Mouse (Mus musculus): Measurements from ENCODE around the gene Gm10251. TPM values are rescaled to one million over a fixed set of nuclear protein-coding genes. Genes with fewer than 3 reads are reported as not detected.
"Not testable (repeated sequence)": the region's sequence is repeated elsewhere in the genome, so short reads cannot be mapped to it uniquely, and the experiment has no call there.

The Gm10251 gene
- not detected in 2 replicates for total RNA-seq (2014; rRNA removed)
- not detected in 2 replicates for polyA plus RNA-seq (2012; rRNA removed)

DNA sequence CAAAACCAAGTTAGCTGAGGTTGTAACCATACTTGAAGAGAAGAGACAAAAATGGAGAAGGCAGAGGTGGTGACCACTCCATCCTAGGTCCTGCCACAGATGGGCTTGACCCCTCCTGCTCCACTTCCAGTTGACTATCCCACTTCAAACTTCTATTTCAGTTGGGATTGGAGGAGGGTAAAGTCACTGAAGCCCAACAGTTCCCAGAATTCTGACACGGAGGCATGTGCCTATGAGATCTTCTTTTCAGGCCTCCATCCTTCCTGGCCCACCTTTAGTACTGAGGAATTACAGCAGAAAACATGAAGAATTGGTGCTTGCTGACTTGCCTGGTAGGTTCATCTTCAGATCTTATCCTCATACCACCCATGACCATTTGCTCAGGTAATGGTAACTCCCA, at the start of gene Gm10251:
Gm10251 (minus strand) TSS at position 101 of the 400 bp plus-strand sequence.
- H3K4me3 ChIP-seq (ENCODE audit: insufficient read depth, low read depth, low read length); H3K4me1 ChIP-seq (ENCODE audit: control insufficient read depth, insufficient read depth, low read length); H3K27ac ChIP-seq (replicated peaks; ENCODE audit: insufficient read depth, low read depth, low read length); DNase-seq (ENCODE audit: extremely low read depth, low read depth, low spot score); H3K27me3 ChIP-seq (ENCODE audit: control insufficient read depth, insufficient read depth, low read length); H3K36me3 ChIP-seq (ENCODE audit: control insufficient read depth, insufficient read depth, low read length); H3K79me2 ChIP-seq (ENCODE audit: control insufficient read depth, insufficient read depth, low read length); H3K9ac ChIP-seq (ENCODE audit: low read depth, low read length): not testable (repeated sequence)
- WGBS: no CpG with 5 or more reads among the region's 1 CpGs

DNA sequence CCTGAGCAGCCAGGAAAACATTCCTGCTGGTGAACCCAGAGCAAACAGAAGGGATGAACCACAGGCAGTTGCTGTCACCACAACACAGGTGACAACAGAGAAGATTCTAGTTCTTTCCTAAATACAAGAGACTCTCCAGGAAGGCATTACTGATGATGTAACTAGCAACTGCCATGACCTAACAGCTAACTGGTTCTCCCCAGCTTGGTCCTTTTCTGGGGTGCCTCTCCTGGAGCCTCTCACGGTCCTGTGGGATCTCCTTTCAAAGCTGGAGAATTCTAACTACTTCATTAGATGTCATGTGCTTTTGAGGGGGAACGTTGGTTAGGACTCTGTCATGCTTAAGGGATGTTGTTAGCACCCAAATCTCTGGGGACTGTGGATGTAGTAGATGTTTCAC, 36.2 kb upstream of the Gm10251 start, which contains the start of gene Gm8050:
Gm8050 (minus strand) TSS at position 101 of the 400 bp plus-strand sequence.
- WGBS: no CpG with 5 or more reads among the region's 2 CpGs
- H3K27ac ChIP-seq (replicated peaks; ENCODE audit: insufficient read depth, low read depth, low read length); DNase-seq (ENCODE audit: extremely low read depth, low read depth, low spot score); H3K36me3 ChIP-seq (ENCODE audit: control insufficient read depth, insufficient read depth, low read length); H3K4me1 ChIP-seq (ENCODE audit: control insufficient read depth, insufficient read depth, low read length); H3K79me2 ChIP-seq (ENCODE audit: control insufficient read depth, insufficient read depth, low read length); H3K9ac ChIP-seq (ENCODE audit: low read depth, low read length); H3K27me3 ChIP-seq (ENCODE audit: control insufficient read depth, insufficient read depth, low read length); H3K4me3 ChIP-seq (ENCODE audit: insufficient read depth, low read depth, low read length): not testable (repeated sequence)

DNA sequence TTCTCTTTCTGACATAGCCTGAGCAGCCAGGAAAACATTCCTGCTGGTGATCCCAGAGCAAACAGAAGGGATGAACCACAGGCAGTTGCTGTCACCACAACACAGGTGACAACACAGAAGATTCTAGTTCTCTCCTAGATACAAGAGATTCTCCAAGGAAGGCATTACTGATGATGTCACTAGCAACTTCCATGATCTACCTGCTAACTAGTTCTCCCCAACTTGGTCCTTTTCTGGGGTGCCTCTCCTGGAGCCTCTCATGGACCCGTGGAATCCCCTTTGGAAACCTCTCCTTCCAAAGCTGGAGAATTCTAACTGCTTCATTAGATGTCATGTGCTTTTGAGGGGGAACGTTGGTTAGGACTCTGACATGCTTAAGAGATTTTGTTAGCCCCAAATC, 61.7 kb downstream of the Gm10251 start, which contains the start of gene Gm3460:
Gm3460 (minus strand) TSS at position 101 of the 400 bp plus-strand sequence.
- DNase-seq (ENCODE audit: extremely low read depth, low read depth, low spot score); H3K9ac ChIP-seq (ENCODE audit: low read depth, low read length); H3K27me3 ChIP-seq (ENCODE audit: control insufficient read depth, insufficient read depth, low read length); H3K36me3 ChIP-seq (ENCODE audit: control insufficient read depth, insufficient read depth, low read length); H3K79me2 ChIP-seq (ENCODE audit: control insufficient read depth, insufficient read depth, low read length); H3K4me1 ChIP-seq (ENCODE audit: control insufficient read depth, insufficient read depth, low read length); H3K27ac ChIP-seq (replicated peaks; ENCODE audit: insufficient read depth, low read depth, low read length); H3K4me3 ChIP-seq (ENCODE audit: insufficient read depth, low read depth, low read length): not testable (repeated sequence)
- 79% methylated on average over 1 of the region's 2 CpGs for WGBS

DNA sequence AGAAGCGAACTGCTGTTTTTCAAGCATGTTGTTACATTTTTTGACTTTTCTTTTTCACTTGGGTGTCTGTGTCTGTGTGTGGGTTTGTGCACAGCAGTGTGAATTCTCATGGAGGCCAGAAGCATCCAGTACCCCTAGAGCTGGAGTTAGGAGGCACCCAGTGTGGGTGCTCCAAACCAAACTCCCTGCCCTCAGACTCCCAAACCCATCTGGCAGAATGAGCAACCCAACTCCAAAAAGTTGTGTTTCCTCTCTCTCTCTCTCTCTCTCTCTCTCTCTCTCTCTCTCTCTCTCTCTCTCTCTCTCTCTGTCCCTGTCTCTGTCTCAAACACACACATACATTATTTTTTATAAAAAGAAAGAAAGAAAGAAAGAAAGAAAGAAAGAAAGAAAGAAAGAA, 77.5 kb downstream of the Gm10251 start:
- not testable (repeated sequence) for H3K79me2 ChIP-seq (ENCODE audit: control insufficient read depth, insufficient read depth, low read length); H3K27me3 ChIP-seq (ENCODE audit: control insufficient read depth, insufficient read depth, low read length); H3K36me3 ChIP-seq (ENCODE audit: control insufficient read depth, insufficient read depth, low read length); DNase-seq (ENCODE audit: extremely low read depth, low read depth, low spot score); H3K4me1 ChIP-seq (ENCODE audit: control insufficient read depth, insufficient read depth, low read length); H3K27ac ChIP-seq (replicated peaks; ENCODE audit: insufficient read depth, low read depth, low read length); H3K4me3 ChIP-seq (ENCODE audit: insufficient read depth, low read depth, low read length); H3K9ac ChIP-seq (ENCODE audit: low read depth, low read length)
- WGBS: no CpG with 5 or more reads among the region's 1 CpGs

DNA sequence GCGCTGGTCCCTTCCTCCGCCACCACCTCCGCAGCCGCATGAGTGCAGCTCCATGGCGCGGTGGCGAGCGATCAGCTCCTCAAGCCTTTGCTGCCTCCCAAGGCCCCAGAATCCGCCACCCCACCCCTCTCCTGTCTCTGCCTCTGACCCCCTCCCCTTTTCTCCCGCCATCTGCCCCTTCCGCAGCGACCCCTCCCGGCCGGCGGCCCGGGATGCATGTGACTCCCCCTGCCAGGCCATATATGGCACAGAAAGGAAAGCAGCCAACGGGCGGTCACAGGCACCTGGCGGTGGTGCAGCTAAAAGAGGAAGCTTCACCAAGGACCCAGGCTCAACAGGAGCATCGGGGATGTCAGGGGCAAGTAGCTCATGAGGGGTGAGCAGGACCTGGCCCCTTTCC, 79.0 kb downstream of the Gm10251 start:
- not testable (repeated sequence) for H3K79me2 ChIP-seq (ENCODE audit: control insufficient read depth, insufficient read depth, low read length); H3K36me3 ChIP-seq (ENCODE audit: control insufficient read depth, insufficient read depth, low read length); H3K27ac ChIP-seq (replicated peaks; ENCODE audit: insufficient read depth, low read depth, low read length); DNase-seq (ENCODE audit: extremely low read depth, low read depth, low spot score); H3K27me3 ChIP-seq (ENCODE audit: control insufficient read depth, insufficient read depth, low read length); H3K4me3 ChIP-seq (ENCODE audit: insufficient read depth, low read depth, low read length); H3K9ac ChIP-seq (ENCODE audit: low read depth, low read length); H3K4me1 ChIP-seq (ENCODE audit: control insufficient read depth, insufficient read depth, low read length)
- 3% methylated on average over 20 of the region's 20 CpGs for WGBS

DNA sequence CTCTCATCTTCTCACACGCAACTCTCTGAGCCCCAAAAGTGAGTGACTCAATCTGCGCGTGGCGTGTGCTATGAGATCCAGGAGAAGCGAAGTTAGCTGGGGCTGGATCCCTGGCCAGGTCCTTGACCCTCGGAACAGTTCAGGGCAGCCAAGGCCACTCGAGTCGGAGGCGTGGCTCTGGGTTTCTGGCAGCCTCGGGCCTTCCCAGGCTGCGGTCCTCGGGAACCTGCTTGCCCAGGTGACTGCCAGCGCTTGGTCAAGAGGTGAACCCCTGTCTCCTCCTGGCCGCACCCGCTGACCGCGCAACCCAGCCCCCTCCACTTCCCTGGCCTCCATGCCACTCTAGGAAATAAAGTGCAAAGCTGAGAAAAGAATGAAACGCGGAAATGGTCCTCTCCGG, 79.4 kb downstream of the Gm10251 start:
- 5% methylated on average over 20 of the region's 20 CpGs for WGBS
- not testable (repeated sequence) for H3K36me3 ChIP-seq (ENCODE audit: control insufficient read depth, insufficient read depth, low read length); H3K9ac ChIP-seq (ENCODE audit: low read depth, low read length); H3K27ac ChIP-seq (replicated peaks; ENCODE audit: insufficient read depth, low read depth, low read length); H3K79me2 ChIP-seq (ENCODE audit: control insufficient read depth, insufficient read depth, low read length); H3K4me3 ChIP-seq (ENCODE audit: insufficient read depth, low read depth, low read length); H3K4me1 ChIP-seq (ENCODE audit: control insufficient read depth, insufficient read depth, low read length); H3K27me3 ChIP-seq (ENCODE audit: control insufficient read depth, insufficient read depth, low read length)
- DNase-seq (ENCODE audit: extremely low read depth, low read depth, low spot score): peak; percentile 8

DNA sequence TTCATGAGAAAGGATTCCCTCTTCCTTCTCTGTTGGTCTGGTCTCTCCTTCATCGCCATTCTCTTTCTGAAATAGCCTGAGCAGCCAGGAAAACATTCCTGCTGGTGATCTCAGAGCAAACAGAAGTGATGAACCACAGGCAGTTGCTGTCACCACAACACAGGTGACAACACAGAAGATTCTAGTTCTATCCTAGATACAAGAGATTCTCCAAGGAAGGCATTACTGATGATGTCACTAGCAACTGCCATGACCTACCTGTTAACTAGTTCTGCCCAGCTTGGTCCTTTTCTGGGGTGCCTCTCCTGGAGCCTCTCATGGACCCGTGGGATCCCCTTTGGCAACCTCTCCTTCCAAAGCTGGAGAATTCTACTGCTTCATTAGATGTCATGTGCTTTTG, 93.5 kb downstream of the Gm10251 start, which contains the start of gene Gm3629:
Gm3629 (minus strand) TSS at position 101 of the 400 bp plus-strand sequence.
- H3K27me3 ChIP-seq (ENCODE audit: control insufficient read depth, insufficient read depth, low read length); H3K36me3 ChIP-seq (ENCODE audit: control insufficient read depth, insufficient read depth, low read length); H3K4me3 ChIP-seq (ENCODE audit: insufficient read depth, low read depth, low read length); H3K4me1 ChIP-seq (ENCODE audit: control insufficient read depth, insufficient read depth, low read length); H3K79me2 ChIP-seq (ENCODE audit: control insufficient read depth, insufficient read depth, low read length); H3K9ac ChIP-seq (ENCODE audit: low read depth, low read length); DNase-seq (ENCODE audit: extremely low read depth, low read depth, low spot score); H3K27ac ChIP-seq (replicated peaks; ENCODE audit: insufficient read depth, low read depth, low read length): not testable (repeated sequence)
- 18% methylated on average over 1 of the region's 2 CpGs for WGBS

Other genes with a start within 250 kb of the Gm10251 start
- not detected in 2 replicates for gene Gm3594, start 239.6 kb downstream of the Gm10251 start, total RNA-seq (2014; rRNA removed)
- gene Gm3594, start 239.6 kb downstream of the Gm10251 start, polyA plus RNA-seq (2012; rRNA removed): not detected in 2 replicates
- not detected in 2 replicates for gene Gm8356, start 146.9 kb downstream of the Gm10251 start, total RNA-seq (2014; rRNA removed)
- gene Gm8356, start 146.9 kb downstream of the Gm10251 start, polyA plus RNA-seq (2012; rRNA removed): not detected in 2 replicates
- not detected in 2 replicates for gene Gm3629, start 93.6 kb downstream of the Gm10251 start, total RNA-seq (2014; rRNA removed)
- gene Gm3629, start 93.6 kb downstream of the Gm10251 start, polyA plus RNA-seq (2012; rRNA removed): not detected in 2 replicates
- gene Gm3460, start 61.8 kb downstream of the Gm10251 start, total RNA-seq (2014; rRNA removed): not detected in 2 replicates
- gene Gm3460, start 61.8 kb downstream of the Gm10251 start, polyA plus RNA-seq (2012; rRNA removed): not detected in 2 replicates
- gene Gm8050, start 36.1 kb upstream of the Gm10251 start, total RNA-seq (2014; rRNA removed): not detected in 2 replicates
- gene Gm8050, start 36.1 kb upstream of the Gm10251 start, polyA plus RNA-seq (2012; rRNA removed): not detected in 2 replicates
- not detected in 2 replicates for gene Gm3636, start 58.2 kb upstream of the Gm10251 start, total RNA-seq (2014; rRNA removed)
- gene Gm3636, start 58.2 kb upstream of the Gm10251 start, polyA plus RNA-seq (2012; rRNA removed): not detected in 2 replicates
- not detected in 2 replicates for gene Gm8362, start 90.2 kb upstream of the Gm10251 start, total RNA-seq (2014; rRNA removed)
- not detected in 2 replicates for gene Gm8362, start 90.2 kb upstream of the Gm10251 start, polyA plus RNA-seq (2012; rRNA removed)
- not detected in 2 replicates for gene Gm3642, start 156.1 kb upstream of the Gm10251 start, total RNA-seq (2014; rRNA removed)
- not detected in 2 replicates for gene Gm3642, start 156.1 kb upstream of the Gm10251 start, polyA plus RNA-seq (2012; rRNA removed)
- gene Gm3667, start 205.8 kb upstream of the Gm10251 start, total RNA-seq (2014; rRNA removed): not detected in 2 replicates
- not detected in 2 replicates for gene Gm3667, start 205.8 kb upstream of the Gm10251 start, polyA plus RNA-seq (2012; rRNA removed)

Data from liver, adult 2 months (tissue).